Mouse (Mus musculus) midbrain, embryonic 14.5 days (tissue): Measurements from ENCODE around the gene Arid2. TPM values are rescaled to one million over a fixed set of nuclear protein-coding genes. Genes with fewer than 3 reads are reported as not detected.

Source experiments
- ATAC-seq: fragments of 200-750 bp; cut with Nextera tagmentation; 2 replicates; pipeline ENCODE4 v1.8.0; 2017; ENCODE audit warnings: moderate number of reproducible peaks, moderate library complexity; ENCODE audit not compliant: low FRiP score, low TSS enrichment
- DNase-seq: peaks from one replicate; pipeline ENCODE4 v3.0.0-alpha.2; 2015
- H3K27ac ChIP-seq: fragments of 300-500 bp; sonication (generic); replicated peaks from 2 replicates; pipeline ENCODE4 v1.5.1; 2014; ENCODE audit warnings: mild to moderate bottlenecking, low read depth, low read length, moderate library complexity
- H3K27me3 ChIP-seq: fragments of 300-500 bp; sonication (generic); 2 replicates; pipeline ENCODE4 v1.6.1; 2014; ENCODE audit warnings: low read length, control low read depth, mixed read lengths; ENCODE audit not compliant: control insufficient read depth, insufficient read depth
- H3K36me3 ChIP-seq: fragments of 300-500 bp; sonication (generic); 2 replicates; pipeline ENCODE4 v1.6.1; 2014; ENCODE audit warnings: low read length, control low read depth; ENCODE audit not compliant: control insufficient read depth, insufficient read depth
- H3K4me1 ChIP-seq: fragments of 300-500 bp; sonication (generic); 2 replicates; pipeline ENCODE4 v1.6.1; 2014; ENCODE audit warnings: mild to moderate bottlenecking, antibody characterized with exemption, low read length, control low read depth; ENCODE audit not compliant: control insufficient read depth, insufficient read depth
- H3K4me2 ChIP-seq: fragments of 300-500 bp; sonication (generic); 2 replicates; pipeline ENCODE4 v1.6.1; 2014; ENCODE audit warnings: mild to moderate bottlenecking, low read length, moderate library complexity
- H3K4me3 ChIP-seq: fragments of 300-500 bp; sonication (generic); replicated peaks from 2 replicates; pipeline ENCODE4 v1.5.1; 2014; ENCODE audit warnings: low read depth, low read length
- H3K9ac ChIP-seq: fragments of 300-500 bp; sonication (generic); replicated peaks from 2 replicates; pipeline ENCODE4 v1.6.1; 2014; ENCODE audit warnings: mild to moderate bottlenecking, low read length, moderate library complexity
- H3K9me3 ChIP-seq: fragments of 300-500 bp; sonication (generic); 2 replicates; pipeline ENCODE4 v1.6.1; 2016; ENCODE audit warnings: low read length, control low read depth, mixed read lengths; ENCODE audit not compliant: control insufficient read depth
- WGBS: fragments of 180-500 bp; shearing (Covaris S2); extraction: QIAGEN DNeasy Blood & Tissue Kit; methylation state at CpG from one replicate; pipeline ENCODE4 v1.1.7; 2014; 5-methylcytosine and 5-hydroxymethylcytosine counted together
- polyA plus RNA-seq: library from polyadenylated mRNA; unstranded; fragments of >200 nt; fragmentation: Nextera tagmentation; extraction: Ambion mirVana; gene quantifications from 2 replicates; pipeline ENCODE4 v1.2.1, GENCODE M21; 2014

The Arid2 gene
- polyA plus RNA-seq, 1 experiment from 2014 or later, result 32.4 TPM

- Histone ChIP-seq H3K36me3 (peaks cover 10% of the 10 kb centered on the region; the same call in 1 of the 2 replicates), H3K4me3 (peak overlapping the region; percentile 76), H3K27me3 (no peaks in the 10 kb centered on the region), H3K27ac (peak overlapping the region; percentile 32; the same call in 1 of the 2 replicates), H3K9me3 (peaks cover 3% of the 10 kb centered on the region; the same call in 1 of the 2 replicates), H3K4me1 (peaks cover 24% of the 10 kb centered on the region), H3K9ac (peak overlapping the region; percentile 99), H3K4me2 (peak overlapping the region; percentile 92)
- WGBS, result 41% methylated on average over 8 of the region's 8 CpGs
- peak; percentile 45 for DNase-seq
- ATAC-seq, result no peak
Measured at GRCm38 (mm10) chr15:96283141-96283540, 4.2 kb upstream of the Arid2 start.

- H3K9me3 ChIP-seq, result peaks cover 3% of the 10 kb centered on the region; the same call in 1 of the 2 replicates
- peaks cover 6% of the 10 kb centered on the region; the same call in 1 of the 2 replicates for H3K36me3 ChIP-seq
- under 1% methylated on average over 11 of the region's 11 CpGs for WGBS
- peak overlapping the region; percentile 99 for H3K9ac ChIP-seq
- no peaks in the 10 kb centered on the region for H3K27me3 ChIP-seq
- H3K4me2 ChIP-seq, result peak overlapping the region; percentile 92
- H3K27ac ChIP-seq, result peak overlapping the region; percentile 100
- peak; percentile 79 for DNase-seq
- peaks cover 25% of the 10 kb centered on the region for H3K4me1 ChIP-seq
- ATAC-seq, result no peak
- peak overlapping the region; percentile 76 for H3K4me3 ChIP-seq
Measured at GRCm38 (mm10) chr15:96283920-96284431, 3.3 kb upstream of the Arid2 start.

- Histone ChIP-seq H3K27me3 (no peaks in the 10 kb centered on the region), H3K4me2 (peak overlapping the region; percentile 92), H3K27ac (peak overlapping the region; percentile 100), H3K36me3 (0 out of 2 replicates have a peak, but pooled peaks cover 4% of the 10 kb centered on the region), H3K4me3 (peak overlapping the region; percentile 76), H3K9me3 (peaks cover 3% of the 10 kb centered on the region; the same call in 1 of the 2 replicates), H3K4me1 (peaks cover 29% of the 10 kb centered on the region), H3K9ac (peak overlapping the region; percentile 99)
- DNase-seq (peak; percentile 72), ATAC-seq (peak; percentile 35)
- under 1% methylated on average over 67 of the region's 67 CpGs for WGBS
Measured at GRCm38 (mm10) chr15:96284711-96285322, 2.5 kb upstream of the Arid2 start.

GRCm38 (mm10) chr15:96285323-96286014 is 1.8 kb upstream of the Arid2 start:
- no peaks in the 10 kb centered on the region for H3K9me3 ChIP-seq
- peak overlapping the region; percentile 76 for H3K4me3 ChIP-seq
- DNase-seq, result peak; percentile 96
- WGBS, result under 1% methylated on average over 62 of the region's 64 CpGs
- peak overlapping the region; percentile 99 for H3K9ac ChIP-seq
- no peaks in the 10 kb centered on the region for H3K27me3 ChIP-seq
- H3K27ac ChIP-seq, result peak overlapping the region; percentile 100
- H3K4me2 ChIP-seq, result peak overlapping the region; percentile 92
- peak; percentile 85 for ATAC-seq
- 0 out of 2 replicates have a peak, but pooled peaks cover under 1% of the 10 kb centered on the region for H3K36me3 ChIP-seq
- H3K4me1 ChIP-seq, result peaks cover 33% of the 10 kb centered on the region

GRCm38 (mm10) chr15:96286015-96286934 is 1.0 kb upstream of the Arid2 start:
- Histone ChIP-seq H3K9me3 (no peaks in the 10 kb centered on the region), H3K4me2 (peak overlapping the region; percentile 92), H3K9ac (peak overlapping the region; percentile 99), H3K27ac (peak overlapping the region; percentile 100), H3K36me3 (no peaks in the 10 kb centered on the region), H3K27me3 (no peaks in the 10 kb centered on the region), H3K4me3 (peak overlapping the region; percentile 76), H3K4me1 (peaks cover 33% of the 10 kb centered on the region)
- DNase-seq, result peak; percentile 97
- peak; percentile 81 for ATAC-seq
- under 1% methylated on average over 61 of the region's 72 CpGs for WGBS

- Histone ChIP-seq H3K27me3 (no peaks in the 10 kb centered on the region), H3K4me1 (peaks cover 28% of the 10 kb centered on the region), H3K9ac (peak overlapping the region; percentile 99), H3K9me3 (no peaks in the 10 kb centered on the region), H3K36me3 (no peaks in the 10 kb centered on the region), H3K4me3 (peak overlapping the region; percentile 76), H3K4me2 (peak overlapping the region; percentile 92), H3K27ac (peak overlapping the region; percentile 100)
- WGBS, result under 1% methylated on average over 30 of the region's 63 CpGs
- ATAC-seq (peak; percentile 53), DNase-seq (no peak)
Measured at GRCm38 (mm10) chr15:96286935-96287292, 404 bp upstream of the Arid2 start.

- H3K9ac ChIP-seq, result peak overlapping the region; percentile 99
- H3K4me1 ChIP-seq, result peaks cover 16% of the 10 kb centered on the region; the same call in 1 of the 2 replicates
- H3K27ac ChIP-seq, result peak overlapping the region; percentile 100
- WGBS, result under 1% methylated on average over 95 of the region's 97 CpGs
- peak overlapping the region; percentile 76 for H3K4me3 ChIP-seq
- DNase-seq, result peak; percentile 76
- H3K27me3 ChIP-seq, result no peaks in the 10 kb centered on the region
- H3K36me3 ChIP-seq, result peaks cover 8% of the 10 kb centered on the region; the same call in 1 of the 2 replicates
- ATAC-seq, result no peak
- peak overlapping the region; percentile 92 for H3K4me2 ChIP-seq
- H3K9me3 ChIP-seq, result no peaks in the 10 kb centered on the region
Measured at GRCm38 (mm10) chr15:96287976-96288835, 888 bp downstream of the Arid2 start.
